Mouse (Mus musculus) heart, embryonic 16.5 days (tissue): Measurements from ENCODE around the gene Eif4e2. TPM values are rescaled to one million over a fixed set of nuclear protein-coding genes. Genes with fewer than 3 reads are reported as not detected.

Experiments
- ATAC-seq: fragments of 200-750 bp; cut with Nextera tagmentation; replicated peaks from 2 replicates; pipeline ENCODE4 v1.8.0; 2017; ENCODE audit warnings: moderate number of reproducible peaks; ENCODE audit not compliant: insufficient read depth, low FRiP score; ENCODE audit errors: extremely low read depth
- H3K27ac ChIP-seq: fragments of 300-500 bp; sonication (generic); 2 replicates; pipeline ENCODE4 v1.5.1; 2014; ENCODE audit warnings: mild to moderate bottlenecking, low read length, control low read depth, moderate library complexity
- H3K27me3 ChIP-seq: fragments of 300-500 bp; sonication (generic); 2 replicates; pipeline ENCODE4 v1.6.1; 2014; ENCODE audit warnings: low read length, mixed read lengths; ENCODE audit not compliant: control insufficient read depth, insufficient read depth
- H3K36me3 ChIP-seq: fragments of 300-500 bp; sonication (generic); 2 replicates; pipeline ENCODE4 v1.6.1; 2014; ENCODE audit not compliant: control insufficient read depth, insufficient read depth
- H3K4me1 ChIP-seq: fragments of 300-500 bp; sonication (generic); 2 replicates; pipeline ENCODE4 v1.6.1; 2014; ENCODE audit warnings: low read length, mixed read lengths; ENCODE audit not compliant: control insufficient read depth, insufficient read depth
- H3K4me2 ChIP-seq: fragments of 300-500 bp; sonication (generic); 2 replicates; pipeline ENCODE4 v1.6.1; 2014; ENCODE audit warnings: low read depth, mild to moderate bottlenecking, control low read depth, low read length
- H3K4me3 ChIP-seq: fragments of 300-500 bp; sonication (generic); 2 replicates; pipeline ENCODE4 v1.5.1; 2014; ENCODE audit warnings: mild to moderate bottlenecking, control low read depth, low read length
- H3K9ac ChIP-seq: fragments of 300-500 bp; sonication (generic); 2 replicates; pipeline ENCODE4 v1.6.1; 2014; ENCODE audit warnings: low read length, control low read depth
- H3K9me3 ChIP-seq: fragments of 300-500 bp; sonication (generic); replicated peaks from 2 replicates; pipeline ENCODE4 v1.6.1; 2016; ENCODE audit warnings: low read length; ENCODE audit not compliant: control insufficient read depth
- WGBS: fragments of 180-500 bp; shearing (Covaris S2); extraction: QIAGEN DNeasy Blood & Tissue Kit; methylation state at CpG from one replicate; pipeline ENCODE4 v1.1.7; 2014; 5-methylcytosine and 5-hydroxymethylcytosine counted together
- polyA plus RNA-seq: library from polyadenylated mRNA; unstranded; fragments of >200 nt; fragmentation: Nextera tagmentation; extraction: Ambion mirVana; gene quantifications from 2 replicates; pipeline ENCODE4 v1.2.1, GENCODE M21; 2015

Eif4e2 gene
- polyA plus RNA-seq, 1 experiment from 2014 or later = 100 TPM

DNA sequence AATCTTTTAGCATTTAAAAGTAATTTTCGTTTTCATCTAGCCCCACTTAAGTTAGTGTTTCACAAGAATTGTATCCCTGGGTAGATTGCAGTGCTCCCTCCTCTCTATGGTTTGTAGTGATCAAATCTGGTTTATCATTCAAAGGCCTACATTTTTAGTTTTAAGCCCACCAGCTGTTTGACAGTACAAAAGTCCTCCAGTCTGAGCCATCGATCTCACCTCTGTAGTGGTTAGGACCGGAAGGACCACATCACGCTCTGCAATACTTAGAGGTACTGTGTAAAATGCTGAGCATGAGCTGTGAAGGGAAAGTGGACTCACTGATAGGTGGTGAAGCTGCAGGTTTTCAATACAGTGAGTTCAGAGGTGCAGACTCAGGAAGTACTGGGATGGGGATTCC, 1.0 kb downstream of the Eif4e2 start:
- H3K9ac ChIP-seq = peak overlapping the region; percentile 95
- WGBS = 6% methylated on average over 4 of the region's 4 CpGs
- no peaks in the 10 kb centered on the region for H3K27me3 ChIP-seq
- H3K4me3 ChIP-seq = peak overlapping the region; percentile 82
- peaks cover 24% of the 10 kb centered on the region for H3K4me1 ChIP-seq
- peak overlapping the region; percentile 99; the same call in 1 of the 2 replicates for H3K27ac ChIP-seq
- H3K36me3 ChIP-seq = peaks cover 5% of the 10 kb centered on the region
- peak overlapping the region; percentile 92 for H3K4me2 ChIP-seq
- H3K9me3 ChIP-seq = no peaks in the 10 kb centered on the region
- no peak for ATAC-seq

DNA sequence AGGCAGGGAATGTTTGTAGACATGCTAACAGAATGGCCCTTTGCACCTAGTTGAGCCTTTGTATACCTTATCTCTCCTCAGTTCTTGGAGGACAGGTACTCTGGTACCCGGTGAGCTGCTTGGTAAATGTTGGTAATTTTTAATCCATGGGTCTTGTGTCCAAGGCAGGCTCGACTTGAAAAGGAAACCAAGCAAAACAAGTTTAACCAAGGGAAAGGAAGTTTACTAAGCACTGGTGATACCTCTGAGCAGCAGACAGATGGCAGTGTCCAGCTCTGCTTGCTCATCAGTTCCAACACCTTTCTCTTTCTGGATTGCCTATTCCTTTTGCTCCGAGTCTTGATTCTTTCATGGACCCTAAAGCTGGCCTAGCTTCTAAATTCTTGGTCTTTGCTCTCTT, 4.2 kb downstream of the Eif4e2 start:
- Histone ChIP-seq H3K4me3 (no peak overlapping the region), H3K27ac (no peak overlapping the region), H3K27me3 (no peaks in the 10 kb centered on the region), H3K4me1 (peaks cover 23% of the 10 kb centered on the region), H3K4me2 (no peak overlapping the region), H3K36me3 (peaks cover 34% of the 10 kb centered on the region), H3K9ac (no peak overlapping the region), H3K9me3 (no peaks in the 10 kb centered on the region)
- 60% methylated on average over 3 of the region's 3 CpGs for whole genome bisulfite sequencing
- no peak for ATAC-seq

DNA sequence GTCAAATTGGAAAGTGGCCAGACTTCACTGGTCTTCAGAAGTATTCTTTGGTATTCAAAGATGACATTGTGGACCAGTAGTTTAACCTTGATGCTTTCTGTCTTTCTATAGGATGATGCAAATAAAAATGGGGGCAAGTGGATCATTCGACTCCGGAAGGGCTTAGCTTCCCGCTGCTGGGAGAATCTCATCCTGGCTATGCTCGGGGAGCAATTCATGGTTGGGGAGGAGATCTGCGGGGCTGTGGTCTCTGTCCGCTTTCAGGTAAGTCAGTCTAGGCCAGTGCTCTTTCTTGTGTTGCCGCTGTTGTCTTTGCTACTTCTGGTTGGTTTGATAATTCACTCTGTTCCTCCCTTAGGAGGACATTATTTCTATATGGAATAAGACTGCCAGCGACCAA, 12.0 kb downstream of the Eif4e2 start:
- H3K27ac ChIP-seq = no peak overlapping the region
- no peak for ATAC-seq
- no peak overlapping the region for H3K4me2 ChIP-seq
- H3K4me3 ChIP-seq = no peak overlapping the region
- H3K9me3 ChIP-seq = no peaks in the 10 kb centered on the region
- H3K27me3 ChIP-seq = no peaks in the 10 kb centered on the region
- 94% methylated on average over 8 of the region's 8 CpGs for WGBS
- no peaks in the 10 kb centered on the region for H3K4me1 ChIP-seq
- no peak overlapping the region for H3K9ac ChIP-seq
- peaks cover 79% of the 10 kb centered on the region for H3K36me3 ChIP-seq

DNA sequence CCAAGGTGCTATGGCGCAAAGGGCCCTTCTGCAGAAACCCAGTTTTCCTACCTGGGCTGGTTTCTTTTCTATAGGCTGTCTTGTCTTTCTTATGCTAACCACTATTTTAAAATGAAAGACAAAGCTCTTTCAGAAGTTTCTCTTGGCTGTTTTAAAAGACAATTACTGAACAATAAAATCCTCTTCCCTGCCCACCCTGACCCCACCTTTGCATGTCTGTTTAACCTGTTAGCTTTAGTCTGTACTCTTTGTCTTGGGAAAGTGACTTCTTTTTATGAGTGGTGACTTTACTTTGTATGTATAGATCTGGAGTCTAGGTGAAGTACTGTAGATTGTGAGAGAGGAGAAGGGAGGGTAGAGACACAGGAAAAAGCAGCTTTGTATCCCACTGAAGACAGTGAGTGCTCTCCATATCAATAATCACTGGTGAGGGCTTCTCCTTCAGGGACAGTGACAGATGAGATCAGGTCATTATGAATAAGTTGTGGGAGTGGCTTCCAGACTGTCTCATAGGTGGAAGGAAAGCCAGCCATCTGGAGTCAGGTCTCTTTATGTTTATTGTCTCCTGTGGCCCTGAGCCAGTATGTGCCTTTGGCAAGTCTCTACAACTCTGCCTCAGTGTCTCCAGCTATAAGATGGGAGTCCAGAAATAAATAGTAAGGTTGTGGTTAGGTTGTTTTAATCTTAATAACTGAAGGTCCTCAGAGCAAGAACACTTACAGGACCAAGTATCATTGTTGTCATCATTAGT, 12.9 kb downstream of the Eif4e2 start:
- Histone ChIP-seq H3K9ac (no peak overlapping the region), H3K4me3 (no peak overlapping the region), H3K36me3 (peaks cover 71% of the 10 kb centered on the region), H3K4me1 (no peaks in the 10 kb centered on the region), H3K27me3 (no peaks in the 10 kb centered on the region), H3K4me2 (no peak overlapping the region), H3K27ac (no peak overlapping the region), H3K9me3 (no peaks in the 10 kb centered on the region)
- WGBS = 95% methylated on average over 1 of the region's 1 CpGs
- ATAC-seq = no peak

DNA sequence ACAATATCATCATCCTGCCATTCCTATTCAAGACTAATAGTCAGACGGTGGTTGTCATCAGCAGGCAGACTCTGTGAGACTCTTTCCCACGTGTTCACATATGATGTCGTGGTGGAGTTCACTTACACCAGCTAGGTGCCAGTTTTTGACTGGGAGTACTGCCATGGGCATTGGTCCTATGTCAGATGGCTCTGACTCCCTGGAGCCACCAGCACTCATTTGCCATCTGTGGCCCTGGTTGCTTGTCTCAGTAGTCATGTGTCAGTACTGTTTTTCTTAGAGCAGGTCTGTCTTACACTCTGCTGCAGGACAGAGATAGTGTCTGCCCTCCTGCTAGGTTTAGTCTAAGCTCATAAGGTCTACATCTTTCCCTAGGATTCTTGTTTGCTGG, 13.4 kb downstream of the Eif4e2 start:
- H3K27me3 ChIP-seq = no peaks in the 10 kb centered on the region
- H3K9ac ChIP-seq = no peak overlapping the region
- H3K4me1 ChIP-seq = no peaks in the 10 kb centered on the region
- 84% methylated on average over 3 of the region's 3 CpGs for WGBS
- no peak overlapping the region for H3K4me3 ChIP-seq
- no peak overlapping the region for H3K4me2 ChIP-seq
- H3K27ac ChIP-seq = no peak overlapping the region
- peaks cover 71% of the 10 kb centered on the region for H3K36me3 ChIP-seq
- ATAC-seq = no peak
- no peaks in the 10 kb centered on the region for H3K9me3 ChIP-seq

DNA sequence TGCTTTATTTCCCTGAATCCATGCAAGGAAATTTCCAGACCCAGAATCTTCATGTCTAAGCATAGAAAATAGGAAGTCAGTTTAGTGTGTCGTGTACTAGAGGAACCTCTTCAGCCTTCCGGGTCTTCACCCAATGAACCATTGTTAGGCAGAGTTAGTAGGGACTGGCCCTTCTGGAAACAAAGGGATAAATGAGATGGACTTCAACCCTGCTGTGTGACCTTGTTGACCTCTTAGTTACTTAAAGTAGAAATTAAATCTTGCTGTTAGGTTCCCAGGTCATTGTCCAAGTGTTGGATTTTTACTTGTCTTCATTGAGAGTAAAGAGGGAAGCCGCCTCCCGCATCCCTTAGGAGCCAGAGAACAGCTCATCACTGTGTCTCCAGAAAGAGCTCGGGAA, 16.9 kb downstream of the Eif4e2 start:
- H3K4me3 ChIP-seq = no peak overlapping the region
- 87% methylated on average over 5 of the region's 5 CpGs for WGBS
- no peak overlapping the region for H3K27ac ChIP-seq
- no peaks in the 10 kb centered on the region for H3K9me3 ChIP-seq
- H3K4me1 ChIP-seq = no peaks in the 10 kb centered on the region
- H3K9ac ChIP-seq = no peak overlapping the region
- no peaks in the 10 kb centered on the region for H3K27me3 ChIP-seq
- peaks cover 57% of the 10 kb centered on the region for H3K36me3 ChIP-seq
- no peak overlapping the region for H3K4me2 ChIP-seq
- ATAC-seq = no peak

DNA sequence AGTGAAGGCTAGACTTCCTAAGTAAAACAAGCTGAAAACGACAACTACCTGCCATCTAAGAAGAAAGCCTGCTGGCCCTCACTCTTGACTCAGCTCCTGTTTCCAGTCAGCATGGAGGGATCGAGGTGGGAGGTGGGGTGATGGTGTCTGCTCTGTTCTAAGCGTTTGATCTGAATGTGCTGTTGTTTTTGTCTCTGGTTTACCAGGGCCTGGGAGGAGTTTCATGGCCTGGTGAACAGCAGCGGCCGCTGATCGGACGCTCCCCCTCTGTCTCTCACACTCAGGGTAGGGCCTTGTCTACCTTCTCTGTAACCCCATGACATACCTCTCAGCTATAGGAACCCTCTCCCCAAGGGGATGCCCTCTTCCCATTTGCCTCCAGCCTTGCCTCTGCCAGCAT, 18.5 kb downstream of the Eif4e2 start:
- Histone ChIP-seq H3K36me3 (peaks cover 46% of the 10 kb centered on the region), H3K9me3 (no peaks in the 10 kb centered on the region), H3K27ac (no peak overlapping the region), H3K27me3 (no peaks in the 10 kb centered on the region), H3K9ac (no peak overlapping the region), H3K4me2 (no peak overlapping the region), H3K4me1 (no peaks in the 10 kb centered on the region), H3K4me3 (no peak overlapping the region)
- no peak for ATAC-seq
- 80% methylated on average over 7 of the region's 7 CpGs for WGBS

DNA sequence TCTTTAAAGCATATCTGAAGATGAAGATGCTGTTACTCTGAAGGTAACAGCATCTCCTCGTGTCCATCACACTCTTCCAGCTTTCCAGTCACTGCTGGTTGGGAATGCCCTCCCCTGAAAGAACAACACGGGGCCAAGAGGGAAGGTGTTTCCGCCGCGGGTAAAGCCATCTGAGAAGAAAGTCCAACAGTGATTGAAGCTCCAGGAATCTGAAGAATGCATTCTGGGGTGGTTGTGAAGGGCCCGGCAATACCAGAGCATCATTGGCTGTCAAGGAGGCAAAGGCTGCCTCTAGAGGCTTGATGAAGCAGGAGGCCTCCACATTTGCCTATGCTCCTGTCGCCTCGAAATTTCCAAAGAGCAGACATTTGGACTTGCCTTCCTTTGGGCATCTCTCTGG, 25.3 kb downstream of the Eif4e2 start:
- no peak overlapping the region for H3K4me3 ChIP-seq
- no peaks in the 10 kb centered on the region for H3K27me3 ChIP-seq
- no peaks in the 10 kb centered on the region for H3K9me3 ChIP-seq
- H3K9ac ChIP-seq = no peak overlapping the region
- H3K4me2 ChIP-seq = no peak overlapping the region
- H3K27ac ChIP-seq = no peak overlapping the region
- peaks cover 13% of the 10 kb centered on the region; the same call in 1 of the 2 replicates for H3K36me3 ChIP-seq
- H3K4me1 ChIP-seq = no peaks in the 10 kb centered on the region
- WGBS = 39% methylated on average over 8 of the region's 8 CpGs
- no peak for ATAC-seq

DNA sequence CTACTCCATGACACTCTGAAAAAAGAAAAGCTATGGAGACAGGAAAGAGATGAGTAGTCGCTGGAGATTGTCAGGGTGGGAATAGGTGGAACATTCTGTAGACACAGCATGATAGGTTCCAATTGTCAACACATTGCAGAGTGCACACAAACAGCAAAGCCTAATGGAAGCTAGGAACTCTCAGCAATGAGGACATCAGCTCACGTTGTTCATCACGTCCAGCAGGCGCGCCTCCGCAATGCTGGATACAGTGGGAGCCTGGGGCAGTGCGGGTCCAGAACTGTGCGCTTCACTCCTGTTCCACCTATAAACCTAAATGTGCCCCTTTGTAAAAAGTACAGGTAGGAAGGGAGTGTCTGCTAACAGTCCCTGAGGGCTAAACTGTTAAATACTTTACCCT, 29.3 kb downstream of the Eif4e2 start:
- no peak for ATAC-seq
- 0 out of 2 replicates have a peak, but pooled peaks cover 7% of the 10 kb centered on the region for H3K36me3 ChIP-seq
- H3K27me3 ChIP-seq = no peaks in the 10 kb centered on the region
- H3K9me3 ChIP-seq = no peaks in the 10 kb centered on the region
- H3K9ac ChIP-seq = no peak overlapping the region
- H3K4me3 ChIP-seq = no peak overlapping the region
- no peak overlapping the region for H3K4me2 ChIP-seq
- WGBS = 83% methylated on average over 8 of the region's 8 CpGs
- H3K4me1 ChIP-seq = no peaks in the 10 kb centered on the region
- H3K27ac ChIP-seq = no peak overlapping the region
